Mouse (Mus musculus): ENCODE results near the gene Pam.

Gene Pam

GRCm38 (mm10) chr1:98080431-98080830, 15.0 kb downstream of the Pam start:
- no peak for DNase-seq (ENCODE audit: low read depth, low spot score)

GRCm38 (mm10) chr1:98079640-98080039, 15.8 kb downstream of the Pam start:
- DNase-seq (ENCODE audit: low read depth, low spot score), result no peak

- DNase-seq (ENCODE audit: low read depth, low spot score), result no peak
Measured at GRCm38 (mm10) chr1:98078735-98079134, 16.7 kb downstream of the Pam start.

- no peak for DNase-seq (ENCODE audit: low read depth, low spot score)
Measured at GRCm38 (mm10) chr1:98073826-98074225, 21.6 kb downstream of the Pam start.

GRCm38 (mm10) chr1:98073127-98073526, 22.3 kb downstream of the Pam start:
- no peak for DNase-seq (ENCODE audit: low read depth, low spot score)

GRCm38 (mm10) chr1:98072045-98072444, 23.4 kb downstream of the Pam start:
- DNase-seq (ENCODE audit: low read depth, low spot score), result peak; percentile 57

GRCm38 (mm10) chr1:98071436-98071835, 24.0 kb downstream of the Pam start:
- DNase-seq (ENCODE audit: low read depth, low spot score), result no peak

GRCm38 (mm10) chr1:98070743-98071325, 24.6 kb downstream of the Pam start:
- DNase-seq (ENCODE audit: low read depth, low spot score), result no peak

- DNase-seq (ENCODE audit: low read depth, low spot score), result no peak
Measured at GRCm38 (mm10) chr1:98068177-98068576, 27.3 kb downstream of the Pam start.

GRCm38 (mm10) chr1:98062074-98062473, 33.4 kb downstream of the Pam start:
- no peak for DNase-seq (ENCODE audit: low read depth, low spot score)

- DNase-seq (ENCODE audit: low read depth, low spot score), result peak; percentile 57
Measured at GRCm38 (mm10) chr1:98059401-98059800, 36.0 kb downstream of the Pam start.

- no peak for DNase-seq (ENCODE audit: low read depth, low spot score)
Measured at GRCm38 (mm10) chr1:98056996-98057945, 38.2 kb downstream of the Pam start.

- DNase-seq (ENCODE audit: low read depth, low spot score), result peak; percentile 70
Measured at GRCm38 (mm10) chr1:98056277-98056676, 39.2 kb downstream of the Pam start.

- DNase-seq (ENCODE audit: low read depth, low spot score), result no peak
Measured at GRCm38 (mm10) chr1:98055591-98055990, 39.9 kb downstream of the Pam start.

- DNase-seq (ENCODE audit: low read depth, low spot score), result no peak
Measured at GRCm38 (mm10) chr1:98053994-98054393, 41.5 kb downstream of the Pam start.

GRCm38 (mm10) chr1:98053447-98053846, 42.0 kb downstream of the Pam start:
- no peak for DNase-seq (ENCODE audit: low read depth, low spot score)

GRCm38 (mm10) chr1:98052775-98053174, 42.7 kb downstream of the Pam start:
- no peak for DNase-seq (ENCODE audit: low read depth, low spot score)

GRCm38 (mm10) chr1:98051039-98051438, 44.4 kb downstream of the Pam start:
- no peak for DNase-seq (ENCODE audit: low read depth, low spot score)

- DNase-seq (ENCODE audit: low read depth, low spot score), result no peak
Measured at GRCm38 (mm10) chr1:98049756-98050155, 45.7 kb downstream of the Pam start.

GRCm38 (mm10) chr1:98048218-98048801, 47.1 kb downstream of the Pam start:
- DNase-seq (ENCODE audit: low read depth, low spot score), result no peak

- DNase-seq (ENCODE audit: low read depth, low spot score), result peak; percentile 69
Measured at GRCm38 (mm10) chr1:98047284-98048217, 47.9 kb downstream of the Pam start.
